Mouse (Mus musculus) olfactory bulb, adult 2 months (tissue): Measurements from ENCODE around the gene Fbxw13.

Experiments used
- CTCF ChIP-seq: fragments of 200-500 bp; IDR thresholded peaks from 2 replicates; pipeline ENCODE4 v1.5.1; 2012; ENCODE audit warnings: low read depth, mild to moderate bottlenecking, low read length, moderate library complexity; ENCODE audit not compliant: insufficient read depth
- POLR2A ChIP-seq: fragments of 200-500 bp; IDR thresholded peaks from 2 replicates; pipeline ENCODE4 v1.6.1; 2012; ENCODE audit warnings: mild to moderate bottlenecking, low read depth, low read length, moderate library complexity; ENCODE audit not compliant: insufficient read depth

- TF ChIP-seq CTCF (no peak), POLR2A (no peak)
Measured at GRCm38 (mm10) chr9:109177208-109177607, 18.6 kb downstream of the Fbxw13 start.
